Mouse (Mus musculus): ENCODE measurements at regions not wholly inside any gene's neighbourhood (a gene's known extent, or its start where the extent isn't known, plus 50 kb on each side); places are given as distances from the start of the nearest gene placed in this dataset.

DNA sequence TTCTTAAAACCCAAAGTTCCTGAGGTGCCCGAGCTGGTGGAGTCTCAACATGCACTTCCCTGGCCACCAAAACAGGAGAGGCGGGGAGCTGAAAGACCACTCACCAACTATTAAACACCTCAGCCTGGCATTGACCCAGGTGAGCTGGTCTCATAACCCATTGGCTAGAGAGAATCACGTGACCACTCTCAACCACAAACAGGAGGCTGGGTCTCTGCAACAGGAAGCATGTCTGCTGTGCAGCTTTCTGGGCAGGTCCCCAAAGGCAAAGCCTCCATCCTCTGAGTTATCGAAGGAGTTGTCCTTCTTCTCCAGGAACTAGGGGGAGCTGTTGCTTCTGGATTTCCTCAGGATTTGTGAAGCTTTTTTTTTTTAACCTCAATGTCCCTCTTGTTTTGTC, 242.5 kb downstream of the 3110018I06Rik start:
- no peak overlapping the region for H3K4me2 ChIP-seq (replicated peaks)
- no peak for ATAC-seq (ENCODE audit: low FRiP score)
- 0 out of 2 replicates have a peak, but pooled peaks cover 3% of the 10 kb centered on the region for H3K9me3 ChIP-seq (replicated peaks)
- H3K9ac ChIP-seq = no peak overlapping the region
- H3K36me3 ChIP-seq = no peaks in the 10 kb centered on the region
- H3K27ac ChIP-seq = no peak overlapping the region
- H3K4me1 ChIP-seq = no peaks in the 10 kb centered on the region
- 80% methylated on average over 4 of the region's 4 CpGs for WGBS
- no peak overlapping the region for H3K4me3 ChIP-seq
- H3K27me3 ChIP-seq = no peaks in the 10 kb centered on the region

DNA sequence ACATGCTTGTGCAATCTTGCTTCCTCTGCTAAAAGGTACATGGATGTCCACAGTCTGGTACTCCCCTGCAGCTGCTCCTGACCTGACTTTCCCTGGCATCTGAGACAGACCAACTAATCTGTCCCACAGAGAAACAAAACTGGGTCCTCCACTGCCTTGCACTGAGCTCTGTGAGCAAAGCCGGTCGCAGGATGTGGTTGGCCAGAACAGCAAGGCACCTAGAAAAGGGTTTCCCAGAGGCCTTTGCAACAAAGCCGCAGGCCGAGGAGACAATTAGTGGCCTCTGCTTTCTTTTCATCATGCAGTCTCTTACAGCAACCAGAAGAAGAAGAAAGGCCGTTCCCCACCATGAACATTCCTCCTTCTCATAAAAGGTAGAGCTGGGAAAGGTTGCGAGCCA, 246.1 kb downstream of the 3110018I06Rik start:
- Histone ChIP-seq H3K4me1 (no peaks in the 10 kb centered on the region), H3K9ac (no peak overlapping the region), H3K27ac (no peak overlapping the region), H3K9me3 (replicated peaks) (0 out of 2 replicates have a peak, but pooled peaks cover 3% of the 10 kb centered on the region), H3K27me3 (no peaks in the 10 kb centered on the region), H3K4me2 (replicated peaks) (no peak overlapping the region), H3K4me3 (no peak overlapping the region), H3K36me3 (no peaks in the 10 kb centered on the region)
- no peak for ATAC-seq (ENCODE audit: low FRiP score)
- 92% methylated on average over 6 of the region's 6 CpGs for WGBS

DNA sequence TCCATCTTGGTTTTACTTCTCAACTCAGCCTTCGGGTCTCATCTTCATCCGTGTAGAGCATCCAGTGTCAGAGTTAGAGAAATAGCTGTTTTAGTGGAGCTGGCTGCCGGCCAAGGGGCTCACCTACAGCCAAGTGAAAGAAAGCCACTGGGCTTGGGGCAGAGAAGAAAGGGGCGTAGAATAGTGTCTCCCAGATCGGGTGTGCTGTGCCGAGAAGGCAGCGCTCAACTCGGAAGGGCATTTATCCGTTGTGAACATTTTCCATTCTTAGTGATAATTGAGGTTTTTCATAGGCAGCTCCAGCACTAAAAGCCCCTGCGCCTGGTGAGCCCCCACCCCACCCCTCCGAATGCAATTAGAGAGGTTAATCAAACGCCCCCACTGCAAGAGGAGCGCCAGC, 254.2 kb downstream of the 3110018I06Rik start:
- Histone ChIP-seq H3K4me2 (replicated peaks) (no peak overlapping the region), H3K27ac (no peak overlapping the region), H3K9ac (no peak overlapping the region), H3K4me3 (no peak overlapping the region), H3K4me1 (no peaks in the 10 kb centered on the region), H3K36me3 (no peaks in the 10 kb centered on the region), H3K9me3 (replicated peaks) (no peaks in the 10 kb centered on the region), H3K27me3 (no peaks in the 10 kb centered on the region)
- WGBS = 79% methylated on average over 13 of the region's 13 CpGs
- ATAC-seq (ENCODE audit: low FRiP score) = no peak

DNA sequence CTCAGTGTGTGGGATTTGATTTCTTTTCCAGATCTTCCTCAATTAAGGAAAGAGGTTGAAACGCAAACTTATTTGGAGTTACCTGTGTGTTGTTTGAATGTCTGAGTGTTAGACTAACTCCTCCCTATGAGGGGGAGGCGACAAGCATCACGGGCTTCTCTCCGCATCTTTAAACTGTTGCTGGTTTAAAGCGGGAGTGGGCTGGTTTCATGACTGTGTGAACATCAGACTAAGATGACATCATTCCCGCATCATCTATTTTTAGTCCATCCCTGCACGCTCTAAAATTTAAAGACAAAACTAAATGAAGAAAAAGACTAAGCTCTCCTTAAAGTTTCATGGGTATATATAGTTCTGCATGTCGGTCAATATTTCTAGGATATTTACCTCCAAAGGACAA, 256.4 kb downstream of the 3110018I06Rik start:
- Histone ChIP-seq H3K4me3 (no peak overlapping the region), H3K27ac (no peak overlapping the region), H3K4me1 (no peaks in the 10 kb centered on the region), H3K27me3 (no peaks in the 10 kb centered on the region), H3K4me2 (replicated peaks) (no peak overlapping the region), H3K9me3 (replicated peaks) (no peaks in the 10 kb centered on the region), H3K9ac (no peak overlapping the region), H3K36me3 (no peaks in the 10 kb centered on the region)
- WGBS = 92% methylated on average over 8 of the region's 8 CpGs
- ATAC-seq (ENCODE audit: low FRiP score) = no peak

DNA sequence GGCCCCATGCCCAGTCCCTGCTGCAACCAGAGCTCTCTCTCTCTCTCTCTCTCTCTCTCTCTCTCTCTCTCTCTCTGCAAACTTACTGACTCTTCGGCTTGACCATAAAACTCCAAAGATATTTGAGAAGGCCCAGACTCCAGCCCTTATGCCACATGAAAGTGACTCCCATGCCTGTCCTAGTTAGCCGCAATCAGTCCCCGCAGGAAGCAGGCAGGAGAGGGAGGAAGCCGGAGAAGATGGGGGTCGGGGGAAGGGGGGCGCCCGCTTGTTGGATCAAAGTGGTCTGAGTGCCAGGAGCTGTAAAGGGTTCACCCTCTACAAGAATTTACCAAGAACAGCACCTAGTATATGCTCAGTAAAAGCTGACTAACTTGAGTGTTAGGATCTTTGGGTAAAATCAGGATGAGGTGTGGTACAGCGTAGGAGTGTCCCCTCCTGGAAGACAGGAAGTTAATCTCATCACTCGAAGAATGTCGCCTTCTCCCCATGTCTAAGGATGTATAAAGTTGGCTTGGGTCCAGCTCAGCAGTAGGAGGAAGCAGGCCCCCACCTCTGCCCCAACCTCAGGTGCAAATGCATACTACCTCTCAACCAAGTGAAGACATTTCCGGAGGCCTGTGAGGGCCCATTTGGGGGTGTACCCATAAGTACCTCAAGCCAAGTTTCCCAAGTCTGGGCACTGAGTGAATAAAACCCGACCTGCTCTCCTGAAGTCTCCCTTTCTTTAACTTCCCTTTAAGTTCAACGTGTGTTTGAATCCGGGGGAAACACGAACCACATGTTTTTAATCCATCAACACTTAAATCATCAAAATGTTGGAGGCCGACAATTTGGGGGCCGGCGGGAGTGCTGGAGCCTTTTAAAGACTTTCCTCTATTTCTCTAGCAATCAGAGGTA, 254.7 kb downstream of the Bcl11b start:
- Histone ChIP-seq H3K4me3 (no peak overlapping the region), H3K27me3 (no peaks in the 10 kb centered on the region), H3K27ac (no peak overlapping the region), H3K9ac (no peak overlapping the region), H3K4me2 (replicated peaks) (no peak overlapping the region), H3K9me3 (replicated peaks) (no peaks in the 10 kb centered on the region), H3K36me3 (no peaks in the 10 kb centered on the region), H3K4me1 (peaks cover 17% of the 10 kb centered on the region)
- 71% methylated on average over 18 of the region's 18 CpGs for WGBS
- ATAC-seq (ENCODE audit: low FRiP score) = no peak

DNA sequence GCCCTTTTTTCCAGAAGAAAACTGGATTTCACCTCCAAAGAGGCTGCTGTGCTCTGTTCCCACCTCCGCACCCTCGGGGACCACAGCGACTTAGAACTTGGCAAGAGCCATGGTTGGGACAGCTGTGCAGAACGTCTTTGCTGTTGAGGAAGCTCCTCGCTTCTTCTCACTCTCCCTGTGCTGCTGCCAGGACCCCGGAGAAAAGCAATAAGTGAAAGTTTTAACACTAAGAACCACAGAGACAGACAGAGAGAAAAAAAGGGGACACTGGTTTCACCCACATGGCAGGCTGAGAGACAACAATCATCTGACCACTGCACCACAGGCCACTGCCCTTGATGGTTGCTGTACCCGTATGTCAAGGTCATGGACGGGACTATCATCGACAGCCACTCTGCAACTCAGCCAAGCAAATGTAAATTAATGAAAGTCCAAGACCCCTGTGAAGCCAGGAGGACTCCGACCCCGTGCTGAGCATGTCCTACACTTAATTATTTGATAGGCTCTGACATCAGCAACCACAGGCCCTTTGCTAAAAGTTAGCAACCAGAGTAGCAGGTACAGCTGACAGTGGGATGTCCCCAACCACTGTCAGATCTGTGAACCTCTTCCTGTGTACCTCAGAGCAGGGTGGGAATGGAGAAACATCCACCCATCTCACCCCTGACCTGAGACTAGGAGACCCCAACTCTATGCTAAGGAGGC, 253.9 kb downstream of the Bcl11b start:
- 77% methylated on average over 11 of the region's 11 CpGs for WGBS

DNA sequence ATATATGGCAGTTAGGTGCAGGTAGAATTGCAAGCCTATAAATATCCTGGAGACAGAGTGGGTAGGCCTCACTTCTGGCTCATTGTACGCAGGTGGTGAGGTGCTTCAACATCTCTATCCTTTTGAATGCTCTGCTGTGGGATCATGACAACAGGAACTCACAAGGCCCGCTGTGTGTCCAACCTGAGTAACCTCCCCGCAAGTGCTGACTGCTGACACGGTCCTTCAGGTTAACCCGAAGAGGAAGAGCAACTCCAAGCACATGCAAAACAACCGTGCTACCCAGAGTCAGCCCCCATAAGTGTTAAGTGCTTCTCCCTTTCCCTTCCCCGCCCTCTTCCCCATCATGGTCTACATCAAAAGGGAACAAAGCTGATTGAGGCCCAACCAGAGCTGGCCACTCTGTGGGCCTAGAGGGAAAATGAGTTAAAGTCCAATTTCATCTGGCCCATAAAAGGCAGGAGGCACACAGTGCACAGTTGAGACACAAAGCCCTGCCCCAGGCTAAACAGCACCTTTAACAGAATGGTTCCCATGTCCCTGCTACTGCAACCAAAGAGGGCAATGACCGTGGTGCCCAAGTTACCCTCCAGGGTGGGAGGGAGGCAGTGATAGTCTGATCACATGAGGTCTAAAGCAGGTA, 253.0 kb downstream of the Bcl11b start:
- no peak overlapping the region for H3K27ac ChIP-seq
- 89% methylated on average over 8 of the region's 8 CpGs for WGBS
- no peak for ATAC-seq (ENCODE audit: low FRiP score)

More for the DNA sequence above, 253.9 kb downstream of the Bcl11b start:
- ATAC-seq (ENCODE audit: low FRiP score) = no peak
- Histone ChIP-seq H3K27ac (no peak overlapping the region), H3K36me3 (no peaks in the 10 kb centered on the region), H3K27me3 (no peaks in the 10 kb centered on the region), H3K4me2 (replicated peaks) (no peak overlapping the region), H3K9me3 (replicated peaks) (no peaks in the 10 kb centered on the region), H3K4me3 (no peak overlapping the region), H3K4me1 (peaks cover 17% of the 10 kb centered on the region), H3K9ac (no peak overlapping the region)

DNA sequence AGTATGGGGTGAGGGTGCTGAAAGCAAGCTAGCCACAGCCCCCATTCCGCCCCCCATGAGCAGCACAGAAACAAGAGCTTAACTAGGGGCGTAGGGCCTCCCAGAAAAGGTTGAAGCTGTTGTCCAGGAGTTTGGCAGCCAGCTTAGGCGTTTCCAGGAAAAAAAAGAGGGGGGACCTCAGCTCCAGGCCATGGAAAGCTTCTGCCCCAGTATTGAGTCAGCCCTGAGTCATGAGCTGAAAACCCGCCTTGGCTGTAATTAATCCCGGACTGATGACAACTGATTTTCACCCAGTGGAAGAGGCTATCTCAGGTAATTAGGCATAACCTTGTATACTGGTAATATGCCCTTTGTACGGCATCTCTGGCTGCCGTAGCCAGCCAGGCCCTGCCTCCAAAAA, 251.3 kb downstream of the Bcl11b start:
- Histone ChIP-seq H3K4me3 (no peak overlapping the region), H3K27ac (no peak overlapping the region), H3K9ac (no peak overlapping the region), H3K36me3 (no peaks in the 10 kb centered on the region), H3K4me2 (replicated peaks) (no peak overlapping the region), H3K9me3 (replicated peaks) (no peaks in the 10 kb centered on the region), H3K4me1 (peaks cover 24% of the 10 kb centered on the region), H3K27me3 (0 out of 2 replicates have a peak, but pooled peaks cover 2% of the 10 kb centered on the region)
- WGBS = 74% methylated on average over 7 of the region's 7 CpGs
- ATAC-seq (ENCODE audit: low FRiP score) = no peak

More for the DNA sequence above, 253.0 kb downstream of the Bcl11b start:
- H3K9ac ChIP-seq = no peak overlapping the region
- H3K36me3 ChIP-seq = no peaks in the 10 kb centered on the region
- no peak overlapping the region for H3K4me3 ChIP-seq
- peaks cover 17% of the 10 kb centered on the region for H3K4me1 ChIP-seq
- H3K4me2 ChIP-seq (replicated peaks) = no peak overlapping the region
- no peaks in the 10 kb centered on the region for H3K9me3 ChIP-seq (replicated peaks)
- no peaks in the 10 kb centered on the region for H3K27me3 ChIP-seq

DNA sequence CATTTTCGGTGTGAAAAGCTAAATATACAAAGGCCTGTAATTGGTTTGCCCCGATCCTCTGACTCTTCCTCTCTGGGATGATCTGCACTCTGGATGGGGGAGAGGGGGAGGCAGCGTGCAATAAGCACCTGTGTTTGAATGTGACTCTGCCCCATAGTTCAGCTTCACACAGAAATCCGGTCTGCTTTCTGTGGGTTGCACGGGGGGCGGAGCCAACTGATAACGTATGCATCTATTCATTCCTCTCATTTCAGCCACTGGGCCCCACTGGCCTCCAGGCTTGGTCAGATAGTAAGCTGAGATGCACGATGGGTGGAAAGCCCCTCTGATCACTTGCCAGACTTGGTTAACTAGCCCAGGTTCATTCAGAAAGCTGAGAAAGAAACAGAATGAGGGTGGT, 250.8 kb downstream of the Bcl11b start:
- H3K36me3 ChIP-seq = no peaks in the 10 kb centered on the region
- no peak overlapping the region for H3K4me3 ChIP-seq
- peaks cover 25% of the 10 kb centered on the region for H3K4me1 ChIP-seq
- no peak overlapping the region for H3K27ac ChIP-seq
- H3K9ac ChIP-seq = no peak overlapping the region
- H3K4me2 ChIP-seq (replicated peaks) = no peak overlapping the region
- H3K9me3 ChIP-seq (replicated peaks) = no peaks in the 10 kb centered on the region
- 0 out of 2 replicates have a peak, but pooled peaks cover 2% of the 10 kb centered on the region for H3K27me3 ChIP-seq
- 41% methylated on average over 8 of the region's 8 CpGs for WGBS
- no peak for ATAC-seq (ENCODE audit: low FRiP score)

DNA sequence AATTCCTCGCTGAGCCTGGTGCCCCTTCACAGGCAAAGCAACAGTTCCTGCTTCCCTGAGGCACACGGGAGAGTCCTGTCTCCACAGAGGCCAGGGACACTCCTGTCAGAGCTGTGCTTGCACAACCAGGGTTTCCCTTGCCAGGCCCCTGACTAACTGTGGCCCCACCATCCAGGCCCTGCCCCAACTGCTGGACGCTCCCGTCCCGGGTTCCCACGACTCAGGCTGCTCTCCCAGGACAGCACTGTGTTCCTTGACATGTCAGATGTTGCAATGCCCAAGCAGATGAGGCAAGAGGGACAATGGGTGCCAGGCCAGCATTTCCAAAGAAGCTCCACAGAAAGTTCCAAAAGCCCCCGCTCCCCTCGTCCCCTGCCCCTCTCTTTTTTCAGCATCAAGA, 250.4 kb downstream of the Bcl11b start:
- no peak overlapping the region for H3K9ac ChIP-seq
- peaks cover 28% of the 10 kb centered on the region for H3K4me1 ChIP-seq
- H3K27me3 ChIP-seq = 0 out of 2 replicates have a peak, but pooled peaks cover 2% of the 10 kb centered on the region
- no peaks in the 10 kb centered on the region for H3K36me3 ChIP-seq
- H3K4me2 ChIP-seq (replicated peaks) = no peak overlapping the region
- WGBS = 63% methylated on average over 8 of the region's 8 CpGs
- H3K9me3 ChIP-seq (replicated peaks) = no peaks in the 10 kb centered on the region
- no peak for ATAC-seq (ENCODE audit: low FRiP score)
- no peak overlapping the region for H3K4me3 ChIP-seq
- H3K27ac ChIP-seq = no peak overlapping the region

DNA sequence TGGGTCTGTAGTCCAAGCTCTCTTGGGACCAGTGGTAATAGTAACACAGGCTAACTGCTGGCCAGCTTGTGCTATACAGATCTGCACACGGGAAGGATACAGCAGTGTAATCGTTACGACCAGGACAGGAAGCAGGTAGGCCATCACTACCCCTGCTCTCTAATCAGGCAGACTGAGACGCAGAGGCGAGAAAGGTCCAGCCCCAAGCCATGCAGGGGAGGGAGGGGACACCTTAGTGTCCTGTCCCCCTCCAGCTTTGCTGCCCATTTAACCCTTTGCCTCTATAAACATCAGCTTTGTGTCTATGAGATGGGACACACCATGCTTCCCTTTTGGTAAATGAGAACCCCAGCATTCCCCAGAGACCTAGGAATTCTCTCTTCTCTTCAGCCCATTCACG, 249.9 kb downstream of the Bcl11b start:
- 58% methylated on average over 6 of the region's 6 CpGs for WGBS
- ATAC-seq (ENCODE audit: low FRiP score) = no peak
- H3K4me3 ChIP-seq = no peak overlapping the region
- no peak overlapping the region for H3K27ac ChIP-seq
- peaks cover 2% of the 10 kb centered on the region; the same call in 1 of the 2 replicates for H3K27me3 ChIP-seq
- H3K4me2 ChIP-seq (replicated peaks) = no peak overlapping the region
- H3K4me1 ChIP-seq = peaks cover 34% of the 10 kb centered on the region
- no peaks in the 10 kb centered on the region for H3K36me3 ChIP-seq
- H3K9me3 ChIP-seq (replicated peaks) = no peaks in the 10 kb centered on the region
- H3K9ac ChIP-seq = no peak overlapping the region

DNA sequence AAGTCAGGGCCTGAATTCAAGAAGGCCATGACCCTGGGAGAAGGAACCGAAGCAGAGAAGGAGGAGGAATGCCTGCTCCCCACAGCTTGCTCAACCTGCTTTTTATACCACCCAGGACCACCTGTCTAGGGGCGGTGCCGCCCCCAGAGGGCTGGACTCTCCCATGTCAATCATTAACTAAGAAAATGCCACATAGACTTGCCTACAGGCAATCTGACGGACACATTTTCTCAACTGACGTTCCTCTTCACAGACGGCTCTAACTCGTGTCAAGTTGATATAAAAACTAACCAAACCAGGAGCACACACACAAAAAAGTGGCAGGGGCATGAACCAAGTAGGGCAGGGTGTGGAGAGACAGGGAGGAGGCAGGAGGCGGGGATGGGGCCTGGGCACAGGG, 248.5 kb downstream of the Bcl11b start:
- H3K27ac ChIP-seq = no peak overlapping the region
- no peak overlapping the region for H3K9ac ChIP-seq
- no peak overlapping the region for H3K4me3 ChIP-seq
- ATAC-seq (ENCODE audit: low FRiP score) = no peak
- peaks cover 36% of the 10 kb centered on the region for H3K4me1 ChIP-seq
- H3K9me3 ChIP-seq (replicated peaks) = no peaks in the 10 kb centered on the region
- peaks cover 2% of the 10 kb centered on the region; the same call in 1 of the 2 replicates for H3K27me3 ChIP-seq
- no peaks in the 10 kb centered on the region for H3K36me3 ChIP-seq
- 78% methylated on average over 8 of the region's 8 CpGs for WGBS
- no peak overlapping the region for H3K4me2 ChIP-seq (replicated peaks)

Data from hindbrain, embryonic 12.5 days (tissue).